ENCODE assay signal across 8 mouse cellular contexts in the genomic region with DNA sequence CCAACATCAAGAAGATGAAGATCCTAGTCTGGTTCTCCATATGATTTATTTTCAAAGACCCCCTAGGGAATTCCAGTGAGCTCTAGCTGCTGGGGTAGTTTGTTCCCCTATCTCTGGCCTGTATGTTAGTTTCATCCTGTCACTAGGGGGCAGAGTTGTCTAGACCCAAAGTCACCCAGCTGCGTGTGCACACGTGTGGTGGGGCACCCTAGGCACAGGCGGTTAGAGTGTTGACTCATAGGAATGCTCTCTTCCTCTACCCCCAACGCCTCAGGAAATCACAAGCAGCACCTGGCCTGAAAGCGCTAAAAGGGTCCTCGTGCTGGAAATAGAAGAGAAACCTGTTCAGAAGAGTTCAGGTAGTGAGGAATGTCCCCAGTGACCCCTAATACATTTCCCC. TPM values are rescaled to one million over a fixed set of nuclear protein-coding genes. Genes with fewer than 3 reads are reported as not detected.
DNase-seq lines count a peak whose midpoint lies in the region; ATAC-seq and TF ChIP-seq lines count a peak whose summit lies in the region.

No protein-coding gene starts in this region.

- no peaks in the 10 kb centered on the region for H3K36me3 ChIP-seq in hindbrain, embryonic 11.5 days (ENCODE audit: control insufficient read depth, insufficient read depth, low read length)
- H3K36me3 ChIP-seq in hindbrain, embryonic 14.5 days (replicated peaks; ENCODE audit: control insufficient read depth, insufficient read depth) = no peaks in the 10 kb centered on the region
- no peaks in the 10 kb centered on the region for H3K36me3 ChIP-seq in ES-E14 (ENCODE audit: control insufficient read depth, insufficient read depth, low read length, poor library complexity, severe bottlenecking)
- no peaks in the 10 kb centered on the region for H3K36me3 ChIP-seq in liver, embryonic 16.5 days (ENCODE audit: control insufficient read depth, insufficient read depth)
- H3K36me3 ChIP-seq in stomach, postnatal 0 days (ENCODE audit: control insufficient read depth, insufficient read depth, low read length) = no peaks in the 10 kb centered on the region

- no peak overlapping the region for H3K4me3 ChIP-seq in hindbrain, embryonic 11.5 days (ENCODE audit: low read depth, low read length)
- no peak overlapping the region for H3K4me3 ChIP-seq in hindbrain, embryonic 14.5 days (replicated peaks; ENCODE audit: low read length)
- no peak overlapping the region for H3K4me3 ChIP-seq in ES-E14 (ENCODE audit: insufficient read depth in 1 of 2, low read depth in 1 of 2, low read length in 2 of 2, poor library complexity in 1 of 2, severe bottlenecking in 1 of 2)
- H3K4me3 ChIP-seq in liver, embryonic 16.5 days (ENCODE audit: low read depth, low read length) = no peak overlapping the region
- H3K4me3 ChIP-seq in stomach, postnatal 0 days (ENCODE audit: low read depth, low read length) = no peak overlapping the region

- H3K27ac ChIP-seq in hindbrain, embryonic 11.5 days (ENCODE audit: low read depth, low read length) = no peak overlapping the region
- no peak overlapping the region for H3K27ac ChIP-seq in hindbrain, embryonic 14.5 days
- peak overlapping the region; percentile 0; the same call in 1 of the 2 replicates for H3K27ac ChIP-seq in ES-E14 (ENCODE audit: insufficient read depth, low read depth, low read length, poor library complexity, severe bottlenecking)
- no peak overlapping the region for H3K27ac ChIP-seq in liver, embryonic 16.5 days (ENCODE audit: low read length)
- H3K27ac ChIP-seq in stomach, postnatal 0 days (replicated peaks) = no peak overlapping the region

- in situ Hi-C loops in ES-E14 (cut with MboI; ENCODE audit: low sequenced_read_pairs in 2 of 2, unreplicated experiment in 2 of 2) = no loop called here

- no peaks in the 10 kb centered on the region for H3K27me3 ChIP-seq in hindbrain, embryonic 11.5 days (ENCODE audit: control insufficient read depth, insufficient read depth, low read length)
- H3K27me3 ChIP-seq in hindbrain, embryonic 14.5 days (ENCODE audit: control insufficient read depth, insufficient read depth, low read length) = no peaks in the 10 kb centered on the region
- no peaks in the 10 kb centered on the region for H3K27me3 ChIP-seq in liver, embryonic 16.5 days (ENCODE audit: control insufficient read depth, insufficient read depth, low read depth, low read length)
- no peaks in the 10 kb centered on the region for H3K27me3 ChIP-seq in stomach, postnatal 0 days (ENCODE audit: control insufficient read depth, insufficient read depth, low read length)

- no peak overlapping the region for H3K9ac ChIP-seq in hindbrain, embryonic 11.5 days (ENCODE audit: low read depth, low read length)
- no peak overlapping the region for H3K9ac ChIP-seq in hindbrain, embryonic 14.5 days
- no peak overlapping the region for H3K9ac ChIP-seq in ES-E14 (ENCODE audit: insufficient read depth, low read depth, low read length, poor library complexity, severe bottlenecking)
- H3K9ac ChIP-seq in liver, embryonic 16.5 days (ENCODE audit: low read depth, low read length) = no peak overlapping the region
- no peak overlapping the region for H3K9ac ChIP-seq in stomach, postnatal 0 days (ENCODE audit: low read length)

- peak; percentile 4 for DNase-seq in hindbrain, embryonic 11.5 days (ENCODE audit: low spot score)
- DNase-seq in hindbrain, embryonic 14.5 days (ENCODE audit: low spot score) = no peak
- DNase-seq in ES-E14 (ENCODE audit: low read depth, low spot score) = no peak
- DNase-seq in embryo, embryonic 11 days = peak; percentile 56
- peak; percentile 52 for DNase-seq in stomach, postnatal 0 days (ENCODE audit: low spot score)
- DNase-seq in gastrocnemius, postnatal 25 days = no peak
- no peak for DNase-seq in right cerebral cortex, postnatal 4 days

- H3K9me3 ChIP-seq in hindbrain, embryonic 11.5 days (ENCODE audit: control insufficient read depth, low read length) = no peaks in the 10 kb centered on the region
- peaks cover 4% of the 10 kb centered on the region; the same call in 1 of the 2 replicates for H3K9me3 ChIP-seq in hindbrain, embryonic 14.5 days (ENCODE audit: control insufficient read depth, low read length)
- H3K9me3 ChIP-seq in ES-E14 (ENCODE audit: control insufficient read depth, insufficient read depth, low read depth, low read length) = no peaks in the 10 kb centered on the region
- H3K9me3 ChIP-seq in liver, embryonic 16.5 days (replicated peaks; ENCODE audit: control insufficient read depth, low read length) = no peaks in the 10 kb centered on the region
- H3K9me3 ChIP-seq in stomach, postnatal 0 days (ENCODE audit: control insufficient read depth, low read length) = no peaks in the 10 kb centered on the region

- WGBS in hindbrain, embryonic 11.5 days = 16% methylated on average over 6 of the region's 6 CpGs
- WGBS in hindbrain, embryonic 14.5 days = 31% methylated on average over 6 of the region's 6 CpGs
- 9% methylated on average over 6 of the region's 6 CpGs for WGBS in liver, embryonic 16.5 days (ENCODE audit: insufficient replicate concordance)
- 24% methylated on average over 6 of the region's 6 CpGs for WGBS in stomach, postnatal 0 days

- peak; percentile 69 for TF ChIP-seq CTCF in stomach, postnatal 0 days (IDR thresholded peaks at IDR 0.05; ENCODE audit: low read depth)

- no peak for TF ChIP-seq EP300 in stomach, postnatal 0 days (optimal IDR thresholded peaks at IDR 0.05)

- no peaks in the 10 kb centered on the region for H3K4me1 ChIP-seq in hindbrain, embryonic 11.5 days (replicated peaks; ENCODE audit: control insufficient read depth, insufficient read depth, low read length)
- H3K4me1 ChIP-seq in hindbrain, embryonic 14.5 days (replicated peaks; ENCODE audit: control insufficient read depth, insufficient read depth, low read length) = no peaks in the 10 kb centered on the region
- H3K4me1 ChIP-seq in ES-E14 (ENCODE audit: control insufficient read depth in 2 of 2, insufficient read depth in 2 of 2, low read length in 2 of 2, poor library complexity in 1 of 2) = peaks cover 0 to 4% of the 10 kb centered on the region in 2 experiments; a peak in 1 of 4 replicates
- H3K4me1 ChIP-seq in liver, embryonic 16.5 days (ENCODE audit: control insufficient read depth, low read depth, low read length) = no peaks in the 10 kb centered on the region; the same call in none of the 2 replicates
- H3K4me1 ChIP-seq in stomach, postnatal 0 days (replicated peaks; ENCODE audit: control insufficient read depth, insufficient read depth) = no peaks in the 10 kb centered on the region

- no peak for ATAC-seq in hindbrain, embryonic 11.5 days (ENCODE audit: low FRiP score)
- ATAC-seq in hindbrain, embryonic 14.5 days (ENCODE audit: low FRiP score) = no peak
- ATAC-seq in liver, embryonic 16.5 days (ENCODE audit: low read depth) = peak; percentile 63
- ATAC-seq in stomach, postnatal 0 days (ENCODE audit: low FRiP score, low TSS enrichment) = peak; percentile 81; the same call in 1 of the 2 replicates

- H3K4me2 ChIP-seq in hindbrain, embryonic 11.5 days (replicated peaks; ENCODE audit: low read depth, low read length) = no peak overlapping the region
- H3K4me2 ChIP-seq in hindbrain, embryonic 14.5 days (replicated peaks) = no peak overlapping the region
- H3K4me2 ChIP-seq in liver, embryonic 16.5 days (ENCODE audit: low read depth, low read length) = no peak overlapping the region
- H3K4me2 ChIP-seq in stomach, postnatal 0 days (replicated peaks; ENCODE audit: low read depth) = no peak overlapping the region

TF ChIP-seq in ES-E14, 5 proteins besides CTCF, POLR2A, EP300 and RAD21:
- TF ChIP-seq MAFK (IDR thresholded peaks at IDR 0.05; ENCODE audit: insufficient read depth, low read depth, low read length) (no peak), ZC3H11A (IDR thresholded peaks at IDR 0.05; ENCODE audit: borderline replicate concordance, low read depth, low read length) (no peak), CHD2 (IDR thresholded peaks at IDR 0.05; ENCODE audit: low read depth, low read length) (no peak)

RNA-seq across cellular contexts. Expression of a gene that starts 46.0 kb away (rescaled TPM):
- polyA plus RNA-seq in hindbrain, embryonic 11.5 days (2014; fragmentation: Nextera tagmentation; extraction: Ambion mirVana) = 3.5 and 4.9 TPM in 2 replicates
- 0.25 and 0.39 TPM in 2 replicates for polyA plus RNA-seq in hindbrain, embryonic 14.5 days (2014; fragmentation: Nextera tagmentation; extraction: Ambion mirVana)
- 124 and 197 TPM in 2 replicates for total RNA-seq in ES-E14 (2012; rRNA removed)
- polyA plus RNA-seq in liver, embryonic 16.5 days (2015; fragmentation: Nextera tagmentation; extraction: Ambion mirVana) = 21.3 and 21.5 TPM in 2 replicates
- 8.2 and 8.9 TPM in 2 replicates for polyA plus RNA-seq in stomach, postnatal 0 days (2015; fragmentation: Nextera tagmentation; extraction: Ambion mirVana)
- not detected for total RNA-seq in gastrocnemius, postnatal 25 days (2021)

Comparison
In these comparisons a context has a peak if more than half of its experiments do, and no peak if none do; other contexts are left out.
1. DNase-seq: peak in hindbrain, embryonic 11.5 days (single experiment), embryo, embryonic 11 days (single experiment) and stomach, postnatal 0 days (single experiment); none in hindbrain, embryonic 14.5 days (single experiment), ES-E14 (single experiment), gastrocnemius, postnatal 25 days (single experiment) and right cerebral cortex, postnatal 4 days (single experiment).
2. ATAC-seq: peak in liver, embryonic 16.5 days (single experiment) and stomach, postnatal 0 days (single experiment); none in hindbrain, embryonic 11.5 days (single experiment) and hindbrain, embryonic 14.5 days (single experiment).